Mouse (Mus musculus) lung, adult 2 months (tissue): ENCODE data around the gene Tmem17.

Experiments
- CTCF ChIP-seq: fragments of 200-500 bp; IDR thresholded peaks from 2 replicates; pipeline ENCODE4 v1.5.1; 2011; ENCODE audit warnings: mild to moderate bottlenecking, low read length, control low read depth; ENCODE audit not compliant: insufficient read depth
- POLR2A ChIP-seq: fragments of 200-500 bp; IDR thresholded peaks from 2 replicates; pipeline ENCODE4 v1.6.1; 2011; ENCODE audit warnings: low read depth, mild to moderate bottlenecking, control low read depth, low read length, borderline replicate concordance; ENCODE audit errors: extremely low read depth

GRCm38 (mm10) chr11:22560061-22560460, 48.2 kb downstream of the Tmem17 start:
- TF ChIP-seq CTCF, result no peak
- no peak for TF ChIP-seq POLR2A
